Mouse (Mus musculus) R1 (cell line): ENCODE measurements around the gene Gab3.

ENCODE experiments used
- DNase-seq: peaks from one replicate; pipeline ENCODE4 v3.0.0-alpha.2; 2018; ENCODE audit warnings: low read depth, low spot score

Gene Gab3

GRCm38 (mm10) chrX:75084774-75085508 lies at the start of gene Gab3:
Gene Gab3 (minus strand): TSS chrX:75085458.
- DNase-seq: peak; percentile 75

- DNase-seq: peak; percentile 92
These were observed 45.4 kb upstream of the Gab3 start, which contains the start of gene Mpp1 for GRCm38 (mm10) chrX:75130467-75131160. Gene Mpp1 (minus strand): TSS chrX:75131016.

GRCm38 (mm10) chrX:75129474-75129873 lies 44.2 kb upstream of the Gab3 start:
- DNase-seq: no peak

GRCm38 (mm10) chrX:75128333-75128980 lies 43.2 kb upstream of the Gab3 start:
- DNase-seq: no peak

- no peak for DNase-seq
These were observed 41.6 kb upstream of the Gab3 start for GRCm38 (mm10) chrX:75126893-75127292.

- no peak for DNase-seq
These were observed 40.3 kb upstream of the Gab3 start for GRCm38 (mm10) chrX:75125606-75126005.

- no peak for DNase-seq
These were observed 30.3 kb upstream of the Gab3 start for GRCm38 (mm10) chrX:75115550-75115949.

- no peak for DNase-seq
These were observed 17.0 kb upstream of the Gab3 start for GRCm38 (mm10) chrX:75102293-75102692.

- no peak for DNase-seq
These were observed 13.5 kb upstream of the Gab3 start for GRCm38 (mm10) chrX:75098799-75099198.

GRCm38 (mm10) chrX:75096163-75096770 lies 11.0 kb upstream of the Gab3 start:
- peak; percentile 27 for DNase-seq

- DNase-seq: peak; percentile 96
These were observed 10.3 kb upstream of the Gab3 start, which contains the start of gene Dkc1 for GRCm38 (mm10) chrX:75095369-75096162. Gene Dkc1 (plus strand): TSS chrX:75095854.

GRCm38 (mm10) chrX:75085654-75086053 lies 396 bp upstream of the Gab3 start:
- DNase-seq: no peak

GRCm38 (mm10) chrX:75083982-75084773 lies 1.1 kb downstream of the Gab3 start:
- peak; percentile 20 for DNase-seq

GRCm38 (mm10) chrX:75082351-75082750 lies 2.9 kb downstream of the Gab3 start:
- peak; percentile 37 for DNase-seq

GRCm38 (mm10) chrX:75056120-75056775 lies 29.0 kb downstream of the Gab3 start:
- no peak for DNase-seq

- DNase-seq: no peak
These were observed 38.2 kb downstream of the Gab3 start for GRCm38 (mm10) chrX:75046921-75047635.

GRCm38 (mm10) chrX:75045931-75046330 lies 39.3 kb downstream of the Gab3 start:
- no peak for DNase-seq

GRCm38 (mm10) chrX:75044595-75044994 lies 40.7 kb downstream of the Gab3 start:
- DNase-seq: no peak

GRCm38 (mm10) chrX:75036626-75037025 lies 48.6 kb downstream of the Gab3 start:
- no peak for DNase-seq
